8 mouse cellular contexts compared by ENCODE assay signal in the genomic region with DNA sequence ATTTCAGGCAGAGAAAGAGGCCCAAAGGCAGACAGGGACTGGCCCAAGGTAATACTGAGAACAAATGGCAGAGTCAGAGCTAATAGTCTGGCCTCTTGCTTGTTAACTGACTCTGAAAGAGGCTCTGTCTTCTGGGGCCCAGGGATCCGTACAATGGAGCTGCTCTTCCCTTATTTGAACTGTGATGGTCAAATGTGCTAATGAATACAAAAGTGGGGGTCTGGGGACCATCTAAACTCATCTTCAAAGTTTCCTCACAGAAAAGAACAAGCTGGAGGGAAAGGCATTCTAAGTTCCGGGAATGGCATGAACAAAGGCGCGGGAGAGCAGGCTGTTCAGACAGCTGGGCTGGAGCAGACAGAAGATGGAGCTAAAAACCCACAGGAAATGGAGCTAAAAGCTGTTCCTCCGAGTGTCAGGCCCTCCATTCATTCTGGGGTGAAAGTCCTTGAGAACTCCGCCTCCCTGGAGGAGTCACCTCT. TPM values are rescaled to one million over a fixed set of nuclear protein-coding genes. Genes with fewer than 3 reads are reported as not detected.
A peak's percentile ranks its signal among the peaks of the same experiment; 100 is the strongest.
DNase-seq lines count a peak whose midpoint lies in the region; ATAC-seq lines count a peak whose summit lies in the region.

No protein-coding gene starts in this region.

- no peak overlapping the region for H3K4me2 ChIP-seq in neural tube, embryonic 13.5 days

- no peak overlapping the region for H3K4me3 ChIP-seq in neural tube, embryonic 13.5 days

- H3K9me3 ChIP-seq in neural tube, embryonic 13.5 days = peaks cover 5% of the 10 kb centered on the region

- no peak overlapping the region for H3K9ac ChIP-seq in neural tube, embryonic 13.5 days

- DNase-seq in frontal cortex, postnatal 14 days (ENCODE audit: low spot score in 2 of 2) = peak; percentile 13 to 29
- no peak for DNase-seq in frontal cortex, postnatal 10 days (ENCODE audit: low spot score in 2 of 2)
- peak; percentile 17 for DNase-seq in thymus, postnatal 4 days
- DNase-seq in thymus, adult 18-20 months = no peak
- peak; percentile 26 for DNase-seq in kidney, postnatal 14 days
- no peak for DNase-seq in ovary, postnatal 14 days (ENCODE audit: low spot score)
- DNase-seq in gastrocnemius, postnatal 4 days (ENCODE audit: low spot score in 2 of 2) = no peak

- H3K36me3 ChIP-seq in neural tube, embryonic 13.5 days = no peaks in the 10 kb centered on the region

- 29% methylated on average over 6 of the region's 6 CpGs for WGBS in neural tube, embryonic 13.5 days

- H3K27me3 ChIP-seq in neural tube, embryonic 13.5 days = no peaks in the 10 kb centered on the region

- H3K4me1 ChIP-seq in neural tube, embryonic 13.5 days (replicated peaks) = peaks cover 16% of the 10 kb centered on the region

- peak overlapping the region; percentile 91 for H3K27ac ChIP-seq in neural tube, embryonic 13.5 days (replicated peaks)

- ATAC-seq in neural tube, embryonic 13.5 days (ENCODE audit: low read depth) = peak; percentile 88

RNA-seq across cellular contexts. Expression of a gene that starts 4.0 kb away (rescaled TPM):
- polyA plus RNA-seq in neural tube, embryonic 13.5 days (2015; fragmentation: Nextera tagmentation; extraction: Ambion mirVana) = 1.2 and 2.2 TPM in 2 replicates
- total RNA-seq in gastrocnemius, postnatal 4 days (2021) = under 1 TPM; 0.44 to 0.56 TPM

RNA-seq across cellular contexts. Expression of a gene that starts 29.6 kb away (rescaled TPM):
- 0.99 and 1.5 TPM in 2 replicates for polyA plus RNA-seq in neural tube, embryonic 13.5 days (2015; fragmentation: Nextera tagmentation; extraction: Ambion mirVana)
- total RNA-seq in gastrocnemius, postnatal 4 days (2021) = 10 to 100 TPM; 53.7 to 60.9 TPM

RNA-seq across cellular contexts. Expression of a gene that starts 33.7 kb away (rescaled TPM):
- 48.0 and 58.4 TPM in 2 replicates for polyA plus RNA-seq in neural tube, embryonic 13.5 days (2015; fragmentation: Nextera tagmentation; extraction: Ambion mirVana)
- 10 to 100 TPM; 39.0 to 44.9 TPM for total RNA-seq in gastrocnemius, postnatal 4 days (2021)

RNA-seq across cellular contexts. Expression of a gene that starts 47.3 kb away (rescaled TPM):
- polyA plus RNA-seq in neural tube, embryonic 13.5 days (2015; fragmentation: Nextera tagmentation; extraction: Ambion mirVana) = 431 and 478 TPM in 2 replicates
- total RNA-seq in gastrocnemius, postnatal 4 days (2021) = 100 to 1,000 TPM; 255 to 257 TPM

Comparison
In these comparisons a context has a peak if more than half of its experiments do, and no peak if none do; other contexts are left out.
1. DNase-seq: peak in frontal cortex, postnatal 14 days (2 of 2), thymus, postnatal 4 days (single experiment) and kidney, postnatal 14 days (single experiment); none in frontal cortex, postnatal 10 days (0 of 2), thymus, adult 18-20 months (0 of 2), ovary, postnatal 14 days (single experiment) and gastrocnemius, postnatal 4 days (0 of 2).